Mouse (Mus musculus) embryo, embryonic 10 days (tissue): ENCODE results near the gene Lrp3.
"Not testable (repeated sequence)": the region's sequence is repeated elsewhere in the genome, so short reads cannot be mapped to it uniquely, and the experiment has no call there.

Experiments
- DNase-seq: peaks from one replicate; pipeline ENCODE4 v3.0.0-alpha.2; 2015; ENCODE audit warnings: low spot score

Lrp3 gene

DNA sequence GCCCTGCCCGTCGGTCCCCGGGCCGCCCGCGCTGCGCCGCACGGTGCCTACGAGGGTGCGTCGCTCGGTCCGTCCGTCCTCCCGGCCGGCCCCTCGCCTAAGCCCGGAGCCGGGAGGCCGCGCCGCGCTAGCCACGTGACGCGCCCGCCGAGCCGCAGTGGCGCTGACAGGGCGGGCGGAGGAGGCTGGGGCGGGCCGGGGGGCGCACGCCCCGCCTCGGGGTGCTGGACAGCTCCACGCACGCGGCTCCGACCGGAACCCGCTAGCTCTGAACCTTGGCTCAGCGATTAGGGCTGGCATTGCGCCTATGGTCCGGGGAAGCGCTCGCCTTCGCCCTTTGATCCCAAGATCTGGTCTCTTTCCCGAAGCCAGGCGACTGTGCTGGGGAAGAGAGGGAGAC is at the start of gene Lrp3:
Gene Lrp3 (minus strand): TSS at position 274 of the 400 bp plus-strand sequence.
- peak; percentile 85 for DNase-seq

GRCm38 (mm10) chr7:35264746-35265145 is 49.4 kb upstream of the Lrp3 start:
- peak; percentile 60 for DNase-seq

- no peak for DNase-seq
These were observed 48.5 kb upstream of the Lrp3 start for GRCm38 (mm10) chr7:35263595-35264489.

DNA sequence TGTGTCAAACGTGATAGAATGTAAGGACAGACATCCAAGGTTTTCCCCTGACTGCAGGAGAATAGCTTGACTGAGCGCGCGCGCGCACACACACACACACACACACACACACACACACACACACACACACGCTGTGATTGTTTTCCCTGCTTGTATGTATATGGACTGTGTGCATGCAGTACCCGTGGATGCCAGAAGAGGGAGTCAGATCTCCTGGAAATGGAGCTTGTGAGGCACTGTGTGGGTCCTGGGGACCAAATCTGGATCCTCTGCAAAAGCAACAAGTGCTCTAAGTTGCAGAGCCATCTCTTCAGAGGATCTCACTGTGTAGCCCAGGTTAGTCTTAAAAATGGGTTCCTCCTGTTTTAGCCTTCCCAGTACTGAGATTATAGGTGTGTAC is 44.1 kb upstream of the Lrp3 start:
- no peak for DNase-seq

GRCm38 (mm10) chr7:35258294-35258693 is 43.0 kb upstream of the Lrp3 start:
- DNase-seq = no peak

DNA sequence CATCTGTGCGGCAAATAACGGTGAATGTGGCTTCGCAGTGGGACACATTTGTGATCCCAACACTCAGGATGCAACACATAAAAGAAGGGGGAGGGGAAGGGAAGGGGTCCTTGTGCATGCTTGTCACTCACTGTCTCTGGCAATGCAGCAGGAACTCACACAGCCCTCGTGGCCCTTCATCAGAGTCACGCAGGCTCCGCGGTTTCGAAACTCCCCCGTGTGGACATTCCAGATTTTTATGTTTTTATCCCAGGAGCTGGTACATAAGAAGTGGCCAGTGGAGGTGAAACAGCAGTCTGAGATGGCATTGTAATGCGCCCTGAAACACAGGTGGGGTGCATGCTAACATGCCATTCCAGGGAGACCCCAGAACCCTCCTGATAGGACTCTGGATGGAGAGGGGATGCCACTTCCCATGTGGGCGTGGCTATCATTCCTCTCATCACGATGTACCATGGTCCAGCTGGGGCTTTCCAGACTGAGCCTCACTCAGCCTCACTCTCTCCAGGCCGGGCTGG is 36.8 kb upstream of the Lrp3 start:
- DNase-seq = peak; percentile 76

DNA sequence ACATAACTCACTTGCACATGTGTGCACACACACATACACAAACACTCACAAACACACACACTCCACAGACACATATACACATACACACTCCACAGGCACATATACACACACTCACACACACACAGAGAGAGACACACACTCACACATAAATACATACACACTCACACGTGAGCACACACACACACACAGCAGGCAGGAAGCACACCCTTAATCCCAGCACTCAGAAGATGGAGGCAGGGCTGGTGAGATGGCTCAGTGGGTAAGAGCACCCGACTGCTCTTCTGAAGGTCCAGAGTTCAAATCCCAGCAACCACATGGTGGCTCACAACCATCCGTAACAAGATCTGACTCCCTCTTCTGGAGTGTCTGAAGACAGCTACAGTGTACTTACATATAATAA is 22.6 kb upstream of the Lrp3 start:
- DNase-seq = not testable (repeated sequence)

DNA sequence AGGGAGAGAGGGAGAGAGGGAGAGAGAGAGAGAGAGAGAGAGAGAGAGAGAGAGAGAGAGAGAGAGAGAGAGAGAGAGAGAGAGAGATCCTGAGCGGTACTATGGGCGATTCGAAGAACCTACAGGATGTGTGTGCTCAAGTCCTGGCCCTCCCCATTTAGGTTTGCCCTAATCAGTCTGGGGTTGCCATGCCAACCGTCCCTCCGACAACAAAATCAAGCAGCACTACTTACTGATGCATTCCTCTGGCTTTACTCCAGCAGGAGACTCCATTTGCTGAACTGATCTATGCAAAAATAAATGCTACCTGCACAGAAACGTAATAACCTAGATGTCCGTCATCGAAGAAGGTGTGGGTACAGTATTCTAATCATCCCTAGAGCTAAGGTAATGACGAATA is 20.0 kb upstream of the Lrp3 start:
- peak; percentile 81 for DNase-seq

DNA sequence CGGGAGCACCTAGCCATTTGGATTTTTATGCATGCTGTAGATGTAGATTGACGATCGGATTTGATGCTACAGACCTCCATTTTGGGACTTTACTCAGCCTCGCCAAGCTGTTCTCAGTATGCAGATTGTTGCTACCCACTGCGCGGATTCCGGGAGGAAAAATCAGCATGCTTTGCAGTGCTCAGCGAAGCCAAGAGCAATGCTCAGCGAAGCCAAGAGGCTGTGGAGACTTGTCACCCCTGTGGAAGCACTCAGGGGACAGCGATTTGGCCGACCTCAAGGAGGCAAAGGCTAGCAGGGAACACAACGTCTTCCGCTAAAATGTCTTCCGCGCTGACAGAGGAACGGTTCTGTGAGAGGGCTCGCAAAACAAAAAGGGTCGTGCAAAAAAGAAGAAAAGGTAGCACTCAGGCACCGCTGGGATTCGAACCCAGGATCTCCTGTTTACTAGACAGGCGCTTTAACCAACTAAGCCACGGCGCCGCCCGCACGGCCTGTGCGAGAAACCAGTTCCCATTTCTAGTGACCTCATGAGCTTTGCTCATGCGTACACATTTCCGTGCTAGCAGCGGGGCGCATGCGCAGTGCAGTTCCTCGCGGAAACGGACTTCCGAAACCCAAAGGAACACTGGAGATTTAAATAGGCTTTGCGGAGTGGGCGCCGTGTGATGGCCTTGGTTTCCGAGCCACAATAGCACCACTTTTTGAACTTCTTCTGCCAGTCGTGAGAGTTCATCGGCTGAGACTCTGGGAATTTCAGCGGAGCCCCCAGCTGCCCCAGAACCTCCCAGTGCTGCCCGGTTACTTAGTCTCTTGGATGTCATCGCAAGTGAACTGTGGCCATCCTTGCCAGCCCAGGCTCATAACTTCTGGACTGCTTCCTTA is 19.3 kb upstream of the Lrp3 start:
- DNase-seq = peak; percentile 99

- DNase-seq = peak; percentile 53
These were observed 18.6 kb upstream of the Lrp3 start for GRCm38 (mm10) chr7:35233861-35234260.

- peak; percentile 70 for DNase-seq
These were observed 17.6 kb upstream of the Lrp3 start for GRCm38 (mm10) chr7:35232796-35233455.

DNA sequence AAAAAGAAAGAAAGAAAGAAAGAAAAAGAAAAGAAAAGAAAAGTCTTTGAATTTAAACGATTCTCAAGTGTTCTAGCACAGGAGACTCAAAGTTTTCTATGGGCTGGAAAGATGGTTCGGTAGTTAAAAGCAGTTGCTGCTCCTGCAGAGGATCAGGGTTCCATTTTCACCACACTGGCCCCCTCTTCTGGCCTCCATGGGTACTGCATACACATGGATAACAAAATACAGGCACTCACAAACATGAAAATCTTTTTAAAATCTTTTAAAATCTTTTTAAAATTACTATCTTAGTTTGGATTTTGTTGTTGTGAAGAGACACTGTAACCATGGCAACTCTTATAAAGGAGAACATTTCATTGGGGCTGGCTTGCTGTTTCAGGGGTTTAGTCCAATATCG is 15.0 kb upstream of the Lrp3 start:
- no peak for DNase-seq

GRCm38 (mm10) chr7:35220694-35221365 is 5.5 kb upstream of the Lrp3 start:
- DNase-seq = no peak

GRCm38 (mm10) chr7:35215731-35216130 is 433 bp upstream of the Lrp3 start:
- no peak for DNase-seq

DNA sequence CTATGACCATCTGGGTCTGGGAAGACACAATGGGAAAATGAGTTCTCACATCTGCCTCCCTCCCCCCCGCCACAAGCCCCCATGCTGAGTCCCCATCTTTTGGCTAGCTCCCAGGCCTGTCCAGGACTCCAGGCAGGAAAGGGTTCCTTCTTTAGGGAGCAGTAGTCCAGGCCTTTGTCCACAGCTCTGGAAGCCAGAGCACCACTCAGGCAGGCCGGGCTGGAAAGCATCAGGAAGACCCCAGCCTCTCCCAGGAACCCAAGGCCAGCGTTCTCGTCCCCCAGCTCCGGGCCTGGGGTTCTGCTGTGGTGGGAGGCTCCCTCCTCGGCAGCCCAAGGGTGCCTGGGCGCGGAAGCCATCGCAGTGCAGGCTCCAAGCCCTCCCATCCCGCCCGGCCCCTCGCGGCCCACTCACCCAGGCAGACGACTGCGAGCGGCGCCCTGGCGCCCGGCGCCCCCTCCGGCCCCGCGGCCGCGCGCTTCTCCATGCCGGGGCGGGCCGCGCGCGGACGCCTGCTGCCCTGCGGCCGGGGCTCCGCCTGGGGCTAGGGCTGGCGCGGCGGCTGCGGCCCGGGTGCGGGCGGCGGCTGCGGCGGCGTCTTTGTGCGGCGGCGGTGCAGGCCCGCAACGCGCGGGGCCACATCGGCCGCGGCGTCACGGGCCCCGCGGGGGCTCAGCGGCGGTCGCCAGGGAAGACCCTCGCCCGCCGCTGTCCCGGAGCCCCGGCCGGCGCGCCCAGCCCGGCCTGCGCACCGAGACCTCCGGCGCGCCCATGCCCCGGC is 666 bp downstream of the Lrp3 start:
- DNase-seq = peak; percentile 47

DNA sequence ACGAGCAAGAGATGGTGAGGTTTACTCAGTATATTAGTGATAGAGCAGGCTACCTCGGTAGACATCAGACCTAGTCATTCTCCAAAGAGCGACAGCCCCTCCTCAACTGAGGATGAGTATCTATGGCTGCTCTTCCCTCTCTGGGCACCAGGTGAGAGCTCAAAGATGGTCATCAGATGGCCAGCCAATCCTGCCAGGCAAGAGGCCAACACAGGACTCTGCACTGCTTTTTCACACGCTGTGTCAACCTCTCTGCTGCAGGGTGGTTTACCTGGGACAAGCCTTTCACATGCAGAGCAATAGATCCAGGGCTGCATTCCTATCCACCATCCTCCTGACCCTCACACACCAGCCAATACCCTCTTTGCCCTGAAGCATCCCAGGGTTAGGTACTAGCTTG is 3.5 kb downstream of the Lrp3 start:
- DNase-seq = no peak

- no peak for DNase-seq
These were observed 15.5 kb downstream of the Lrp3 start for GRCm38 (mm10) chr7:35199755-35200154.

- DNase-seq = no peak
These were observed 16.1 kb downstream of the Lrp3 start for GRCm38 (mm10) chr7:35198981-35199754.

GRCm38 (mm10) chr7:35197022-35197421 is 18.3 kb downstream of the Lrp3 start:
- no peak for DNase-seq

DNA sequence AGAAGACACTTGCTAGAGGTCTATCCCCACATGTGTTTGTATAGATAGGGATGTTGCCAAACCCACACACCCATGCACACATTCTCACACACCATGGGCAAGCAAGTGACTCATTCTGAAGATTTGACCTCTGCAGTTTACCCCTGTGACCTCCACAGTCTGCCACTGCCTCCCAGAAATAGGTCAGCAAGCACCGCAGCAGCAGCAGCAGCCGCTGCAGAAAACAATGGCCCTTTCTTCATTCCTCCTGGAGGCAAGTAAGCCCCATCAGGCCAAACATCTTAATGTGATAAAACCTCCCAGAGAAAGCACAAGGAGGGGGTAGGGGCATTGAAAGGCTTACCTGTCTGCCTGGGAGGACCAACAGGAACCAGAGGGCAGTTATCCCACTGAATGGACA is 24.0 kb downstream of the Lrp3 start:
- DNase-seq = peak; percentile 12
